ENCODE assay signal across 8 mouse cellular contexts in genomic region chr15:99875334-99875869, GRCm38 (mm10). TPM values are rescaled to one million over a fixed set of nuclear protein-coding genes. Genes with fewer than 3 reads are reported as not detected.
DNase-seq lines count a peak whose midpoint lies in the region; ATAC-seq and TF ChIP-seq lines count a peak whose summit lies in the region.

Gene Lima1, minus strand, starts transcription at chr15:99875456.

- 0 out of 2 replicates have a peak, but pooled peaks have one; percentile 0 for TF ChIP-seq EP300 in ES-Bruce4 (IDR thresholded peaks at IDR 0.05; ENCODE audit: insufficient read depth, low read depth, low read length)

- peak; percentile 94 for ATAC-seq in forebrain, embryonic 15.5 days (replicated peaks)
- peak; percentile 89 for ATAC-seq in neutrophil, adult 5-6 weeks (ENCODE audit: extremely low read depth, insufficient number of reproducible peaks, low FRiP score, poor library complexity, severe bottlenecking)

- WGBS in forebrain, embryonic 15.5 days, result under 1% methylated on average over 36 of the region's 38 CpGs
- WGBS in lung, adult 2 months, result under 1% methylated on average over 35 of the region's 38 CpGs

- H3K4me2 ChIP-seq in forebrain, embryonic 15.5 days (replicated peaks), result peak within 1 kb of the TSS; percentile 91

- intact Hi-C loops in heart, postnatal 25 days (cut with DNase I), result no loop called here

- DNase-seq in cerebellum, adult 11 months, result peak; percentile 76
- DNase-seq in heart, postnatal 25 days (ENCODE audit: low spot score), result peak; percentile 75
- DNase-seq in layer of hippocampus, adult 18-20 months (ENCODE audit: low spot score in 2 of 2), result peak; percentile 60 to 78
- DNase-seq in lung, adult 2 months, result peak; percentile 82
- DNase-seq in thymus, adult 18-20 months, result peak; percentile 65 to 71

- TF ChIP-seq CTCF in ES-Bruce4 (IDR thresholded peaks at IDR 0.05; ENCODE audit: low read depth, low read length), result no peak
- TF ChIP-seq CTCF in lung, adult 2 months (IDR thresholded peaks at IDR 0.05; ENCODE audit: insufficient read depth, low read length), result no peak

- H3K4me3 ChIP-seq in ES-Bruce4 (ENCODE audit: low read depth, low read length), result peak within 1 kb of the TSS; percentile 85
- peak within 1 kb of the TSS; percentile 91 for H3K4me3 ChIP-seq in forebrain, embryonic 15.5 days
- peak within 1 kb of the TSS; percentile 87 for H3K4me3 ChIP-seq in lung, adult 2 months (replicated peaks; ENCODE audit: extremely low read depth, low read depth, low read length)

- peak; percentile 87 for TF ChIP-seq POLR2A in ES-Bruce4 (IDR thresholded peaks at IDR 0.05; ENCODE audit: insufficient read depth, low read length)
- peak; percentile 71; the same call in 1 of the 2 replicates for TF ChIP-seq POLR2A in lung, adult 2 months (IDR thresholded peaks at IDR 0.05; ENCODE audit: borderline replicate concordance, extremely low read depth, low read depth, low read length)

- H3K36me3 ChIP-seq in ES-Bruce4 (ENCODE audit: control insufficient read depth, insufficient read depth, low read length, poor library complexity, severe bottlenecking), result peaks cover 1% of the 10 kb centered on the region; the same call in 1 of the 2 replicates
- no peaks in the 10 kb centered on the region for H3K36me3 ChIP-seq in forebrain, embryonic 15.5 days

- H3K27me3 ChIP-seq in ES-Bruce4 (ENCODE audit: control insufficient read depth, insufficient read depth, low read length, poor library complexity, severe bottlenecking), result no peaks in the 10 kb centered on the region
- H3K27me3 ChIP-seq in forebrain, embryonic 15.5 days, result no peaks in the 10 kb centered on the region

- no peaks in the 10 kb centered on the region for H3K4me1 ChIP-seq in ES-Bruce4 (ENCODE audit: control insufficient read depth, insufficient read depth, low read length)
- H3K4me1 ChIP-seq in forebrain, embryonic 15.5 days, result peaks cover 22% of the 10 kb centered on the region
- H3K4me1 ChIP-seq in lung, adult 2 months (ENCODE audit: control insufficient read depth, insufficient read depth, low read length), result peaks cover 8% of the 10 kb centered on the region; the same call in 1 of the 2 replicates

- peaks cover 4% of the 10 kb centered on the region; the same call in 1 of the 2 replicates for H3K9me3 ChIP-seq in ES-Bruce4 (replicated peaks; ENCODE audit: control insufficient read depth, insufficient read depth, low read length, poor library complexity, severe bottlenecking)
- H3K9me3 ChIP-seq in forebrain, embryonic 15.5 days, result no peaks in the 10 kb centered on the region

- H3K27ac ChIP-seq in ES-Bruce4 (ENCODE audit: insufficient read depth, low read length), result peak within 1 kb of the TSS; percentile 86
- peak within 1 kb of the TSS; percentile 56 for H3K27ac ChIP-seq in forebrain, embryonic 15.5 days (replicated peaks)

- H3K9ac ChIP-seq in ES-Bruce4 (ENCODE audit: low read depth, poor library complexity, severe bottlenecking), result peak within 1 kb of the TSS; percentile 61
- peak within 1 kb of the TSS; percentile 75 for H3K9ac ChIP-seq in forebrain, embryonic 15.5 days (replicated peaks)

RNA-seq across cellular contexts. Expression of gene Lima1, which starts in this region (rescaled TPM):
- 104 and 113 TPM in 2 replicates for polyA plus RNA-seq in ES-Bruce4 (2011; ENCODE audit: insufficient read depth, insufficient read length, low read depth, missing spikeins)
- polyA plus RNA-seq in forebrain, embryonic 15.5 days (2015; fragmentation: Nextera tagmentation; extraction: Ambion mirVana), result 37.9 and 38.4 TPM in 2 replicates
- 10 to 100 TPM; 17.9 to 20.2 TPM for total RNA-seq in heart, postnatal 25 days (2021)
- total RNA-seq in layer of hippocampus, adult 18-20 months (2021), result 10 to 100 TPM in 1 of 2 experiments, 1 to 10 TPM in 1; 9.9 to 10.0 TPM
- 23.6 and 29.7 TPM in 2 replicates for polyA plus RNA-seq in lung, adult 2 months (2012; rRNA removed)
- total RNA-seq in neutrophil, adult 5-6 weeks (2017), result 1.1 and 2.1 TPM in 2 replicates

Comparison
In these comparisons a context has a peak if more than half of its experiments do, and no peak if none do; other contexts are left out.
1. Peak in every context shown above with its lines: DNase-seq, ATAC-seq, H3K4me3 ChIP-seq and H3K27ac ChIP-seq.